Mouse (Mus musculus): ENCODE measurements around the gene Clptm1.

The Clptm1 gene

GRCm38 (mm10) chr7:19664955-19665841, at the start of gene Clptm1:
Clptm1 (minus strand) TSS chr7:19665033.
- CTCF ChIA-PET, result interaction anchor here (0.6 to 1.9 kb wide), 3 partner anchors 35 to 54 kb away, joined by 4 to 14 read pairs (median 6); no protein-coding TSS in a partner anchor

- CTCF ChIA-PET, result interaction anchor here (0.9 to 1.3 kb wide), 2 partner anchors 13 to 48 kb away, joined by 3 to 4 read pairs; no protein-coding TSS in a partner anchor
These were observed 48.8 kb upstream of the Clptm1 start for GRCm38 (mm10) chr7:19713598-19713997.

- CTCF ChIA-PET, result interaction anchor here (1.0 to 1.3 kb wide), 2 partner anchors 13 to 68 kb away, joined by 3 read pairs; no protein-coding TSS in a partner anchor
These were observed 48.4 kb upstream of the Clptm1 start for GRCm38 (mm10) chr7:19713196-19713595.

- CTCF ChIA-PET, result interaction anchor here (0.6 to 1.3 kb wide), 3 partner anchors 12 to 422 kb away, joined by 3 read pairs; no protein-coding TSS in a partner anchor
These were observed 47.6 kb upstream of the Clptm1 start for GRCm38 (mm10) chr7:19712414-19712813.

- CTCF ChIA-PET, result interaction anchor here (0.6 to 1.3 kb wide), 3 partner anchors 11 to 151 kb away, joined by 3 read pairs; partner anchors contain the start of gene Ceacam16
These were observed 45.8 kb upstream of the Clptm1 start for GRCm38 (mm10) chr7:19710650-19711049.

- CTCF ChIA-PET, result no interaction called here
These were observed 40.4 kb upstream of the Clptm1 start for GRCm38 (mm10) chr7:19705271-19705670.

GRCm38 (mm10) chr7:19704475-19704874, 39.6 kb upstream of the Clptm1 start:
- CTCF ChIA-PET, result no interaction called here

GRCm38 (mm10) chr7:19702859-19703555, 38.2 kb upstream of the Clptm1 start:
- CTCF ChIA-PET, result interaction anchor here (0.6 to 1.3 kb wide), 3 partner anchors 20 to 48 kb away, joined by 3 to 4 read pairs (median 4); partner anchors contain the start of gene Nectin2

GRCm38 (mm10) chr7:19701069-19701761, 36.4 kb upstream of the Clptm1 start:
- CTCF ChIA-PET, result interaction anchor here (0.5 to 2.3 kb wide), 5 partner anchors 12 to 106 kb away, joined by 3 to 13 read pairs (median 3); partner anchors contain the start of gene Gm44805

- CTCF ChIA-PET, result interaction anchor here (0.6 to 2.3 kb wide), 9 partner anchors 10 to 145 kb away, joined by 3 to 13 read pairs (median 3); no protein-coding TSS in a partner anchor
These were observed 35.7 kb upstream of the Clptm1 start for GRCm38 (mm10) chr7:19700299-19701068.

GRCm38 (mm10) chr7:19699827-19700148, 35.0 kb upstream of the Clptm1 start:
- CTCF ChIA-PET, result interaction anchor here (0.6 to 1.2 kb wide), 6 partner anchors 11 to 145 kb away, joined by 3 to 6 read pairs (median 4); no protein-coding TSS in a partner anchor

GRCm38 (mm10) chr7:19698907-19699826, 34.3 kb upstream of the Clptm1 start, which contains the start of gene Apoe:
Apoe (minus strand) TSS chr7:19699188.
- CTCF ChIA-PET, result interaction anchor here (0.6 to 1.5 kb wide), 5 partner anchors 11 to 37 kb away, joined by 3 to 6 read pairs (median 3); no protein-coding TSS in a partner anchor

GRCm38 (mm10) chr7:19697949-19698906, 33.4 kb upstream of the Clptm1 start:
- CTCF ChIA-PET, result interaction anchor here (0.6 to 1.5 kb wide), 2 partner anchors 14 to 19 kb away, joined by 3 read pairs; no protein-coding TSS in a partner anchor

GRCm38 (mm10) chr7:19696336-19696873, 31.6 kb upstream of the Clptm1 start:
- CTCF ChIA-PET, result no interaction called here

GRCm38 (mm10) chr7:19695881-19696280, 31.0 kb upstream of the Clptm1 start:
- CTCF ChIA-PET, result no interaction called here

GRCm38 (mm10) chr7:19695213-19695594, 30.4 kb upstream of the Clptm1 start:
- CTCF ChIA-PET, result no interaction called here

GRCm38 (mm10) chr7:19694336-19695212, 29.7 kb upstream of the Clptm1 start:
- CTCF ChIA-PET, result no interaction called here

Data from spleen, embryonic (tissue).